Mouse (Mus musculus): ENCODE data around the gene Wdfy1. TPM values are rescaled to one million over a fixed set of nuclear protein-coding genes. Genes with fewer than 3 reads are reported as not detected.

Wdfy1 gene
- total and polyA plus RNA-seq, 3 experiments = 30.7 to 76.7 (median 57.1) TPM

- no peak overlapping the region for H3K4me3 ChIP-seq (ENCODE audit: low read depth, low read length)
- H3K27me3 ChIP-seq (ENCODE audit: insufficient read depth, low read length) = no peaks in the 10 kb centered on the region
Measured at GRCm38 (mm10) chr1:79757597-79757996, 18.3 kb downstream of the Wdfy1 start.

GRCm38 (mm10) chr1:79757161-79757560, 18.8 kb downstream of the Wdfy1 start:
- Histone ChIP-seq H3K4me3 (ENCODE audit: low read depth, low read length) (no peak overlapping the region), H3K4me1 (ENCODE audit: insufficient read depth, low read depth, low read length) (peaks cover 34% of the 10 kb centered on the region), H3K27me3 (ENCODE audit: insufficient read depth, low read length) (no peaks in the 10 kb centered on the region), H3K36me3 (replicated peaks) (peaks cover 25% of the 10 kb centered on the region), H3K9me3 (replicated peaks) (no peaks in the 10 kb centered on the region)
- TF ChIP-seq GATA2 (IDR thresholded peaks at IDR 0.05; ENCODE audit: borderline replicate concordance, low read depth, low read length) (no peak), POLR2AphosphoS5 (IDR thresholded peaks at IDR 0.05; ENCODE audit: insufficient replicate concordance, low read depth, low read length) (no peak), GATA1 (IDR thresholded peaks at IDR 0.05; ENCODE audit: borderline replicate concordance, low read length) (no peak), CTCF (IDR thresholded peaks at IDR 0.05; ENCODE audit: low read depth, low read length) (no peak), TAL1 (conservative IDR thresholded peaks at IDR 0.05; ENCODE audit: low read depth, low read length) (no peak)
- no peak for DNase-seq (ENCODE audit: low spot score)
- ATAC-seq (ENCODE audit: extremely low read depth, insufficient number of reproducible peaks, low FRiP score, poor library complexity, severe bottlenecking) = no peak

More at GRCm38 (mm10) chr1:79757597-79757996, 18.3 kb downstream of the Wdfy1 start:
- no peaks in the 10 kb centered on the region for H3K9me3 ChIP-seq (replicated peaks)
- DNase-seq (ENCODE audit: low spot score) (no peak), ATAC-seq (ENCODE audit: extremely low read depth, insufficient number of reproducible peaks, low FRiP score, poor library complexity, severe bottlenecking) (no peak)
- TF ChIP-seq GATA2 (IDR thresholded peaks at IDR 0.05; ENCODE audit: borderline replicate concordance, low read depth, low read length) = no peak
- no peak for TF ChIP-seq CTCF (IDR thresholded peaks at IDR 0.05; ENCODE audit: low read depth, low read length)
- no peak for TF ChIP-seq GATA1 (IDR thresholded peaks at IDR 0.05; ENCODE audit: borderline replicate concordance, low read length)
- TF ChIP-seq TAL1 (conservative IDR thresholded peaks at IDR 0.05; ENCODE audit: low read depth, low read length) = no peak
- no peak for TF ChIP-seq POLR2AphosphoS5 (IDR thresholded peaks at IDR 0.05; ENCODE audit: insufficient replicate concordance, low read depth, low read length)
- H3K36me3 ChIP-seq (replicated peaks) = peaks cover 25% of the 10 kb centered on the region
- H3K4me1 ChIP-seq (ENCODE audit: insufficient read depth, low read depth, low read length) = peaks cover 34% of the 10 kb centered on the region

GRCm38 (mm10) chr1:79756417-79756816, 19.5 kb downstream of the Wdfy1 start:
- no peaks in the 10 kb centered on the region for H3K9me3 ChIP-seq (replicated peaks)
- TF ChIP-seq POLR2AphosphoS5 (IDR thresholded peaks at IDR 0.05; ENCODE audit: insufficient replicate concordance, low read depth, low read length) = no peak
- TF ChIP-seq TAL1 (conservative IDR thresholded peaks at IDR 0.05; ENCODE audit: low read depth, low read length) = no peak
- TF ChIP-seq CTCF (IDR thresholded peaks at IDR 0.05; ENCODE audit: low read depth, low read length) = no peak
- no peak for TF ChIP-seq GATA2 (IDR thresholded peaks at IDR 0.05; ENCODE audit: borderline replicate concordance, low read depth, low read length)
- no peak for TF ChIP-seq GATA1 (IDR thresholded peaks at IDR 0.05; ENCODE audit: borderline replicate concordance, low read length)
- H3K36me3 ChIP-seq (replicated peaks) = peaks cover 29% of the 10 kb centered on the region
- DNase-seq (ENCODE audit: low spot score) (no peak), ATAC-seq (ENCODE audit: extremely low read depth, insufficient number of reproducible peaks, low FRiP score, poor library complexity, severe bottlenecking) (no peak)
- H3K4me1 ChIP-seq (ENCODE audit: insufficient read depth, low read depth, low read length) = peaks cover 36% of the 10 kb centered on the region
- no peak overlapping the region for H3K4me3 ChIP-seq (ENCODE audit: low read depth, low read length)
- H3K27me3 ChIP-seq (ENCODE audit: insufficient read depth, low read length) = no peaks in the 10 kb centered on the region

- H3K4me1 ChIP-seq (ENCODE audit: insufficient read depth, low read depth, low read length) = peaks cover 31% of the 10 kb centered on the region
- TF ChIP-seq GATA2 (IDR thresholded peaks at IDR 0.05; ENCODE audit: borderline replicate concordance, low read depth, low read length) (no peak), POLR2AphosphoS5 (IDR thresholded peaks at IDR 0.05; ENCODE audit: insufficient replicate concordance, low read depth, low read length) (no peak), TAL1 (conservative IDR thresholded peaks at IDR 0.05; ENCODE audit: low read depth, low read length) (no peak), GATA1 (IDR thresholded peaks at IDR 0.05; ENCODE audit: borderline replicate concordance, low read length) (no peak), CTCF (IDR thresholded peaks at IDR 0.05; ENCODE audit: low read depth, low read length) (no peak)
- no peak overlapping the region for H3K4me3 ChIP-seq (ENCODE audit: low read depth, low read length)
- ATAC-seq (ENCODE audit: extremely low read depth, insufficient number of reproducible peaks, low FRiP score, poor library complexity, severe bottlenecking) = no peak
- H3K9me3 ChIP-seq (replicated peaks) = no peaks in the 10 kb centered on the region
- H3K27me3 ChIP-seq (ENCODE audit: insufficient read depth, low read length) = no peaks in the 10 kb centered on the region
- no peak for DNase-seq (ENCODE audit: low spot score)
- peaks cover 29% of the 10 kb centered on the region for H3K36me3 ChIP-seq (replicated peaks)
Measured at GRCm38 (mm10) chr1:79755376-79755775, 20.6 kb downstream of the Wdfy1 start.

- Histone ChIP-seq H3K9me3 (replicated peaks) (no peaks in the 10 kb centered on the region), H3K4me3 (ENCODE audit: low read depth, low read length) (no peak overlapping the region), H3K36me3 (replicated peaks) (peaks cover 29% of the 10 kb centered on the region), H3K27me3 (ENCODE audit: insufficient read depth, low read length) (no peaks in the 10 kb centered on the region), H3K4me1 (ENCODE audit: insufficient read depth, low read depth, low read length) (peaks cover 28% of the 10 kb centered on the region)
- no peak for DNase-seq (ENCODE audit: low spot score)
- TF ChIP-seq TAL1 (conservative IDR thresholded peaks at IDR 0.05; ENCODE audit: low read depth, low read length) = no peak
- ATAC-seq (ENCODE audit: extremely low read depth, insufficient number of reproducible peaks, low FRiP score, poor library complexity, severe bottlenecking) = no peak
Measured at GRCm38 (mm10) chr1:79754936-79755335, 21.0 kb downstream of the Wdfy1 start.

GRCm38 (mm10) chr1:79753456-79753855, 22.5 kb downstream of the Wdfy1 start:
- H3K9me3 ChIP-seq (replicated peaks) = no peaks in the 10 kb centered on the region
- peaks cover 31% of the 10 kb centered on the region for H3K36me3 ChIP-seq (replicated peaks)
- DNase-seq (ENCODE audit: low spot score) (no peak), ATAC-seq (ENCODE audit: extremely low read depth, insufficient number of reproducible peaks, low FRiP score, poor library complexity, severe bottlenecking) (no peak)
- peaks cover 23% of the 10 kb centered on the region for H3K4me1 ChIP-seq (ENCODE audit: insufficient read depth, low read depth, low read length)
- no peaks in the 10 kb centered on the region for H3K27me3 ChIP-seq (ENCODE audit: insufficient read depth, low read length)
- no peak for TF ChIP-seq POLR2AphosphoS5 (IDR thresholded peaks at IDR 0.05; ENCODE audit: insufficient replicate concordance, low read depth, low read length)
- no peak for TF ChIP-seq GATA2 (IDR thresholded peaks at IDR 0.05; ENCODE audit: borderline replicate concordance, low read depth, low read length)
- no peak for TF ChIP-seq CTCF (IDR thresholded peaks at IDR 0.05; ENCODE audit: low read depth, low read length)
- no peak for TF ChIP-seq TAL1 (conservative IDR thresholded peaks at IDR 0.05; ENCODE audit: low read depth, low read length)
- no peak for TF ChIP-seq GATA1 (IDR thresholded peaks at IDR 0.05; ENCODE audit: borderline replicate concordance, low read length)
- H3K4me3 ChIP-seq (ENCODE audit: low read depth, low read length) = no peak overlapping the region
